Mouse (Mus musculus) liver, adult 2 months (tissue): Measurements from ENCODE around the gene Speer4f1.

ENCODE experiments used
- CTCF ChIP-seq: fragments of 200-500 bp; IDR thresholded peaks from 2 replicates; pipeline ENCODE4 v1.5.1; 2011; ENCODE audit warnings: low read depth, low read length, control low read depth
- POLR2A ChIP-seq: fragments of 200-500 bp; IDR thresholded peaks from 2 replicates; pipeline ENCODE4 v1.6.1; 2011; ENCODE audit warnings: low read length, control low read depth; ENCODE audit not compliant: insufficient read depth; ENCODE audit errors: extremely low read depth

GRCm38 (mm10) chr5:17434721-17435120, 41.2 kb upstream of the Speer4f1 start:
- TF ChIP-seq CTCF (no peak), POLR2A (no peak)
